In genomic region chr3:58364526-58364925, GRCm38 (mm10) we compare ENCODE assay signal across 24 mouse cellular contexts.
"Had no signal": no experiment of that assay in that cellular context is flagged by ENCODE, and none has a peak within 500 bp of the region (broad histone marks: within the 10 kb centered on the region; RNA-seq: fewer than 3 reads in every experiment).

No protein-coding gene starts in this region.

- H3K27me3 ChIP-seq: limb, embryonic 13.5 days; liver, embryonic 12.5 days; liver, embryonic 15.5 days; lung, embryonic 15.5 days; midbrain, embryonic 13.5 days; neural tube, embryonic 13.5 days had no signal

- H3K4me1 ChIP-seq: limb, embryonic 10.5 days; limb, embryonic 13.5 days; liver, embryonic 15.5 days; midbrain, embryonic 10.5 days; midbrain, embryonic 13.5 days; neural tube, embryonic 13.5 days had no signal

- H3K27ac ChIP-seq: kidney, postnatal 0 days; layer of hippocampus, adult 2 months; limb, embryonic 10.5 days; limb, embryonic 13.5 days; liver, embryonic 12.5 days; liver, embryonic 15.5 days; lung, embryonic 15.5 days; midbrain, embryonic 10.5 days; midbrain, embryonic 13.5 days; neural tube, embryonic 13.5 days had no signal

- ATAC-seq: liver, embryonic 12.5 days; midbrain, embryonic 13.5 days; midbrain, embryonic 16.5 days had no signal

- DNase-seq: kidney, adult 2 months; kidney, postnatal 25 days; layer of hippocampus, adult 9-11 months; liver; lung, adult 18-20 months; lung, postnatal 14 days; lung, postnatal 4 days; retina, postnatal 1 day; right cerebral cortex, postnatal 25 days; thymus, adult 2 months; thymus, postnatal 14 days; thymus, postnatal 4 days had no signal

- H3K9ac ChIP-seq: limb, embryonic 13.5 days; liver, embryonic 12.5 days; liver, embryonic 15.5 days; lung, embryonic 15.5 days; midbrain, embryonic 13.5 days; neural tube, embryonic 13.5 days had no signal

- H3K4me2 ChIP-seq: limb, embryonic 13.5 days; liver, embryonic 12.5 days; liver, embryonic 15.5 days; lung, embryonic 15.5 days; midbrain, embryonic 13.5 days; neural tube, embryonic 13.5 days had no signal

- H3K4me3 ChIP-seq: layer of hippocampus, adult 2 months; limb, embryonic 10.5 days; limb, embryonic 13.5 days; liver, embryonic 12.5 days; liver, embryonic 15.5 days; lung, embryonic 15.5 days; midbrain, embryonic 10.5 days; midbrain, embryonic 13.5 days; myocyte; neural tube, embryonic 13.5 days had no signal

- H3K9me3 ChIP-seq: limb, embryonic 10.5 days; limb, embryonic 13.5 days; liver, embryonic 12.5 days; liver, embryonic 15.5 days; lung, embryonic 15.5 days; midbrain, embryonic 10.5 days; midbrain, embryonic 13.5 days; neural tube, embryonic 13.5 days had no signal

- H3K36me3 ChIP-seq: limb, embryonic 10.5 days; limb, embryonic 13.5 days; liver, embryonic 12.5 days; liver, embryonic 15.5 days; lung, embryonic 15.5 days; midbrain, embryonic 10.5 days; midbrain, embryonic 13.5 days; neural tube, embryonic 13.5 days had no signal
